Mouse (Mus musculus) fat pad, adult 2 months (tissue): ENCODE measurements around the gene Dnm1.

ENCODE experiments used
- DNase-seq: peaks from one replicate; pipeline ENCODE4 v3.0.0-alpha.2; 2011; ENCODE audit warnings: low read depth, low spot score; ENCODE audit errors: extremely low read depth

Dnm1 gene

DNA sequence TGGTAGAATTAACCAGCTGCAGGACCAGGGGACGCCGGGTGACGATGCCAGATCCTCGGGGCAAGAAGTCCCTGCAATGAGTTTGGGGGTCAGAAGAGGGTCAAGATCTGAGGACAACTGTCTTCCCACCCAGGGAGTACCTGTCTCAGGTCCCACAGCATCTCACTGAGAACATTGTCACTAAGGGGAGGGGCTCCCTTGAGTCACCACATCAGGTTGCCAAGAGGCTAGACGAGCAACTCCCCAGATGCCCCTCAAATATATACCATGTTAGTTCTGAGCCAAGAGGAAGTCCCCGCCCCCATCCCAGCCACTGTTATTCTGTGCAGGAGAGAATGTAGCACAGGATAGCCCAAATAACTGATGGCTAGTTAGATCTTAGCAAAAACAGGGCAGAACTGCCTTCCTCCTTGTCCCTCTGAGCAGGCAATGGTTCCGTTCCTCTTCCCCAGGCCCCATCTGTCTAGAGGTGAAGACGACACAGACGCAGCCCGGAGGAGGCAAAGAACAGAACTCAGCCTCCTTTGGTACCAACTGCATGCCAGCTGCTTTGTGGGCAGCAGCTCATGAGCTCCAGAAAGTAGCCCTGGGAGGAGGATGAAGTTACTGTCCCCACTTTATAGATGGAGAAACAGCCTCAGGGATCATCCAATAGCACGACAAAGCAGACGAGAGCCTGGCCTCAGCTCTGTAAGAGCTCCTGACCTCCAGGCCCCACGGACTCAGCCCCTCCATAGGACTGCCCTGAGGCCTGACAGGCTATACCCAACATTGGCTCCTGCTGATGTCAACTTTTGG is 12.1 kb downstream of the Dnm1 start:
- no peak for DNase-seq

- DNase-seq: no peak
These were observed 13.1 kb downstream of the Dnm1 start for GRCm38 (mm10) chr2:32339912-32340642.

DNA sequence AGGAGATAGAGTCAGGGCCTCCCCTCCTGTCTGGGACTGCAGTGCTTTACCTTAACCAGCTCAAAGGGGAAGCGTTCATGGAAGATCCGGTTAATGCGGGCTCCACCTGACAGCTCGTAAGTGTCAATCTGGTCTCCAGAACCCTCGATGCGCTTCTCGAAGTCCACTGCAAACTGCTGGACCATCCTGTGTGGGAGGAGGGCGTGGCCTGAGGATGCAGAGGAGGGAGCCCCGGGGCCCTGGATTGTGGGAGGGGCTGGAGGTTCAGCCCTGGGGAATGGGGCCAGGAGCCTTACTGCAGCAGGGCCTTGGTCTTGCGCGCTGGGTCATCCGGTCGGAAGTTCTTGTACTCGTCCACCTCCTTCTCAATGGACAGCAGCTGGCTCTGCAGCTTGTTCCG is 17.2 kb downstream of the Dnm1 start:
- no peak for DNase-seq

DNA sequence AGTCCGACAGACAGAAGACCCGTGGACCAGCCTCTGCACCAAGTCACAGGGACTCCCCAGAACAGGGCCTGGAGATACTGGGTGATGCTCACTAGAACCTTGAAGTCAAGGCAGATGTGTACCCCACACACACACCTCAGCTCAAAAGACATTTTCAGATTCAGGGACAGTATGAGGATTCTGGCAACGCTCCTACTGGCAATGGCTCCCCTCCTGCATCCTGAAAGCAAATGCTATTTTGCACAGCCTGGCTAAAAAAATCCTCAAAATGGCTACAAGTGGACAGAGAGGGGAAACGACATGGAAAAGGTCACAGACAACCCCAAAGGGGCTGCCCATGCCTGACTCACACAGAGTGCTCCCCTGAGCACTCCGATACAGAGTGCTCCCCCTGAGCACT is 21.0 kb downstream of the Dnm1 start:
- DNase-seq: no peak

DNA sequence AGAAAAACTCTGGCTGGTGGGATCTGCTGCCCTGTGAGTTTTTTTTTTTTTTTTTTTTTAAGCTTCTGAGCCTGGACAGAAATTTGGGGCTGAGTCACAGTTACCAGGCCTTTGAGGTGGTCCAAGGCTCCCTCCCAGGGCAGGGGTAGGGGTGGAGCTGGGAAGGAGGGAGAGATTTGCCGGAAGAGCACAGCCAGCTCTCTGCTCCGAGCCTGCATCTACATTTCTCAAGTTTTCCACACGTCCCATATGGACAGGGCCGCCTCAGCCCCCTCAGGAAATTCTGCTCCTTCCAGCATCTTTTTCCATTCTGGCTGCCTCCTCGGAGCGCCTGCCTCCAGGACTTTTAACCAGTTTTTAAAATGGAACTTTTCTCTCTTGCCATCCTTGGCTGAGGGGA is 23.6 kb downstream of the Dnm1 start:
- no peak for DNase-seq

DNA sequence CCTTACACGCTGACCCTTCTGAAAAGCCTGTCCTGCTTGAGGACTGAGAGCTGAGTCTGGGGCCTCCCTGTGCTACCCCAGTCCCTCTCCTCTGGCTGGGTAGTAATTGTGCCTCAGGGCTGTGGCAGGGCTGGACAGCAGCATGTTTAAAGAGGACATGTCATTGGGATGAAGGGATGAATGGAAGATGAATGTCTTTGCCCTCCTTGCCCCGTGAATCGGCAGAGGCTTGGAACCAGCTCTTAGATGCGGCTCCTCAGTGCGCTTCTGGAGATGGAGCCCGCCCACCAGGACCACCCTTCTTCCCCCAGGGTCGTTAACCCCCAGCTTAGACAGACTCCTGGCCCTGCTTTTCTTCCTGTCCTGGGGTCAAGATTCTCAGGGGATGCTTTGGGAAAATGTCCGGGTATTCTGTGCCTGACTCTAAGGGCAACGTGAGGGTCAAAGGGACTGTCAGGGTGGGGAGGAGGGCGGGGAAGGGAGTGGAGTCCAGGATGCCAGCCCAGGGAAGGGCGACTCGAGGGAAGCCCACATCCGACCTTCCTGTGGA is 24.2 kb downstream of the Dnm1 start:
- no peak for DNase-seq

DNA sequence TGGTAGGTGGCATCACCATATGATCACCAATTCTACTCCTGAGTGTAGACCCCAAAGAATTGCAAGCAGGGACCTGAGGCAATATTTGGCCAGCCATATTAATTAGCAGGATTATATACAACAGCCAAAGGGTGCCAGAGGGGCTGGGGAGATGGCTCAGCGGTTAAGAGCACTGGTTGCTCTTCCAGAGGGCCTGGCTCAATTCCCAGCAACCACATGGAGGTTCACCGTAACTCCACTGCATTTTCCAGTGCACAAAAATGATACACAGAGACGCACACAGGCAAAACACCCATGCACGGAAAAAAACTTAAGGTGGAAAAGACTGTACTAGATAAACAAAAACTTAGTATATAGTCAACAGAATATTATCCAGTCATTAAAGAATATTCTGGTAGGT is 25.9 kb downstream of the Dnm1 start:
- DNase-seq: no peak

DNA sequence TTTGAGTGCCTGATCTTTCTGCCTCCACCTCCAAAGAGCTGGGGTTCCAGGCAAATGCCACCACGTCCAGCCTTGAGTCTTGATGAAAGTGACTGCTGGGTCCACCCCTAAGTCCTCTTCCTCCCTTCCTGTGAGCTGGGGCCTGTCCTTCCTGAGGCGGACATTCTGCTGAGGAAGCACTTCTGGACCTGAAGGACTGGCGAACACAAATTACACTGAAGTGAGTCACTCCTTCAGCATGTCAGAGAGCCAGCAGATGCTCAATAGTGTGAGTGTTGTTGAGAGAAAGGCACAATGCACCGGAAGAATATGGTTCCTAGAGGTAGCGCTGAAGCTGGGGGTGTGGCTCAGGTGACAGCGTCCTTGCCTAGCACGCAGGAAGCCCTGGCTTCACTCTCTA is 27.8 kb downstream of the Dnm1 start:
- no peak for DNase-seq

GRCm38 (mm10) chr2:32324322-32324721 is 28.8 kb downstream of the Dnm1 start:
- DNase-seq: no peak

DNA sequence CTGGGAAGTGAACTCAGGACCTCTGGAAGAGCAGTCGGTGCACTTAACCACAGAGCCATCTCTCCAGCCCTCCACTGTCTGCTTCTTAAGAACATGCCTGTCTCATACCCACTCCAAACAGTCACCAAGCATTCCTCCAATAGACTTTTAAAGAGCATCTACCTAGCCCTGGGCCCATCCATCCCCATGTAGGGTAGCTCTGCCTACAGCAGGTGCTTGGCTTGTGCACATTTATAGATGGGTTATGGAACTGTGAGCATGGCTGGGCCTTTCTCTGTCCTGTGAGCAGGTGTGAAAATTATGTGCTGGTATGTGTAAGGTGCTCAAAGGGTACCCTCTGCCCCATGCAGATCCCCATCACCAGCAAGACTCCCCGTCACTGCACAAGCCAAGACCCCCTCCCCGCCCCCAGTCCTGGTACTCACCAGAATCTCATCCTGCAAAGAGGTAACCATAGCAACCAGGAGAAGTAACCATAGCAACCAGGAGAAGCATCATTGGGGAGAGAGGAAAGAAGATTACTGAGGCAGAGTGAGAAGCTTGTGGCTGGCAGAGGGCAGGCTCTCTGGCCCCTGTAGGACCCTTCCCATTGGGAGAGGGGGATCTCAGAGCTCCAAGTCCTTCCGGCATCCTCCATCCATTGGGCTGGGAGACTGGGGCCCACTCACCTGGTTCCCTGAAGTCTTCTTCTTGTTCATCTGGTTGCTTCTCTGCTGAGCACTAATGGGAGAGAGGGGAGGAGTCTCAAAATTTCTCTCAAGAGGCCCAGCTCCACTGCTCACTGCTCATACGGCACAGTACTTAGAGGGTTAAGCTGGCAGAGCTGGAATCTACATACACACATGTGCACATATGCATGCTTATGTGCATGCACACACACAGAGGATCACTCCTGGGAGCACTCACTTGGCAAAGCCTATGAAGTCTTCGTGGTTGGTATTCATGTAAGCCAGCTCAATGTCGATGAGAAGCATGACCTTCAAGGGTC is 30.1 kb downstream of the Dnm1 start:
- no peak for DNase-seq

GRCm38 (mm10) chr2:32321591-32322298 is 31.4 kb downstream of the Dnm1 start:
- no peak for DNase-seq

DNA sequence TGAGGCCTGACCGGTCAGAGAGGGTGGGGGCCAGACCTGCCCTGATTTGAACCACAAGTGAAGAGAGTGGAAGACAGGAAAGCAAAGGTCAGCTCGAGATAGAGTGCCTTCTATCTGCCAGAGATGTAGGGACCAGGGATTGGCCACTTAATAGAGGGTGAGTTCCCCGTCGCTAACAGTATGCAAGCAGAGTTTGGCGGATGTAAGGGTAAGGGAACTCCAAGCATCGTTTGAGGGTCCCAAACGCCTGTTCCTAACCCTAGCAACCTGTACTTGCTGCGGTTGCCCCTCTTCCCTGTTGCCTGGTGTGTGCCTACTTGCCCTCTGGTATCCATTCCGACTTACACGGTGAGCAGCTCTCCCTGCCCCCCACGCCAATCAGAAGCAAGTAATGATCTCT is 32.4 kb downstream of the Dnm1 start:
- DNase-seq: no peak

DNA sequence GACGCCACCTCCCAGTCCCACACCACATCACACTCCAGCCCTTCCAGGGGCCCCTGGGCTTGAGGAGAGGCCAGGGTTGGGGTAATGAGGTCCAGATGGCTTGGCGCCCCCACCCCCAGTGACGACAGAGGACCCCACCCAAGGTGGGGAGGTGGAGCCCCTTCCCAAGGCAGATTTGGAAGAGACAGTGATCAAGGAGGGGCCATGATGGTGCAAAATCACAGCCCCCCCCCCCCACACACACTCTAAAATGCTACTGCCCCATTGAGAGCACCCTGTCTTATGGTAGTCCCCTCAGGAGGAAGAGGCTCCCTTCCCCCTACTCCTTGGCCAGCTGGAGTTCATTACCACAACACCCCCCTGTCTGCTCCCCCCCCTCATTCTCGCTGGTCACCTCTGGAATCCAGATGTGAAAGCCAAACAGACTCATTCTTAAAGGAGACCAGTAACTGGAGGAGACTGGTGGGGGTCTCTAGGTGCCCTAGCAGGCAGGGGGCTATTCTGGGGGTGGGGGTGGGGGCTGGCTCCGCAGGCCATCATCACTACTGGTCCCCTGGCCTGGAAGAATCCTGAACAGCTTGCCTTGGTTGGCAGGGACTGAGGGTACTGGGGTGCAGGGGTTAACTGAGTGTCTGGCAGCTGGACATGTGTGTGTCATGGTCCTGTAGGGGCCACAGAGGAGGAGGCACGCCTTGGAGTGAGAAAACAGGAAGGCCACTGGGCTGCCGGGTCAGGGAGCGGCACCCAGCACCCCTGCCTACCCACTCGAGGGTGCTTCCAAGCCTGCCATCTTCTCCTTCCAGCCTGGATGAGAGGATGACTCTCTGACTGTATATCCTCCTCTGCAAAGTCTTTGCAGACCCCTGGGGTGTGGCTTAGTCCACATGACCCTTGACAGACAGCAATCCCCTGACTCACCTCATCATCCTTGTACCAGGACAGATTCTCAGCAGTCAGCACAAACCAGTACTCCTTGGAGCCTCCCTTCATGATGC is 33.3 kb downstream of the Dnm1 start:
- DNase-seq: no peak

DNA sequence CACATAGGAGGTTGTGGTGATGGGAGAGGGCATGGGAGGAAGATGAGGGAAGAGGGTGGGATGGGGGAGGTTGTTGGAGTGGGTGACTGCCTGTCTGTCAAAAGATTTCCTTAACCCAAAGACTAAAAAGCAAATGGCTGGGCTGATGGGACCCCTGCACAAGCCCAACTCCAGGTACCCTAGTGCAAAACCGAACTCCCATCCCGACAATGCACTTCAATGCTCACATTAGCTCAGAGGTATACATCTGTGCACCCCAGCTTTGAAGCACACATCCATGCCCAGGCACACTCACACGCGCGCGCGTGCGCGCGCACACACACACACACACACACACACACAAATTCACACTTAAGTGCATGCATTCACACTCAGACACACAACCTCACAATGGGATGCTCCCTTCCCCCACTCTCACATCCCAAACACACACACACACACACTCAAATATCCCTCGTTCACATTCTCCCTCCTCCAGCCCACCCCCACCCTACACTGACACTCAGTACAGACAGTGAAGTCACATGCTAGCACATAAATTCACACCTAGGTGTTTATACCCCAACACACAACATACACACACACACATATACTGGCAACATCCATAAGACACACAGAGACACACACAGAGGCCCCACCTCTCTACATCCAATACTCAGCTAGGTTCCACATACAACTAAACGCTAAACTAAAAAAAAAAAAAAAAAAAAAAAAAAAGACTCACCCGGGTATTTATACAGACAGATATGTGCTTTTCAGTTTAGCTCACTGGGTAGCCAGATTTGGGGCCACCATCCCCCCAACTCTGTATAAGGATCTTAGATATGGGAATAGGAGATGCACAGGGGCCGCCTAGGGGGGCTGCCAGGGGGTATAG is 34.2 kb downstream of the Dnm1 start:
- no peak for DNase-seq

DNA sequence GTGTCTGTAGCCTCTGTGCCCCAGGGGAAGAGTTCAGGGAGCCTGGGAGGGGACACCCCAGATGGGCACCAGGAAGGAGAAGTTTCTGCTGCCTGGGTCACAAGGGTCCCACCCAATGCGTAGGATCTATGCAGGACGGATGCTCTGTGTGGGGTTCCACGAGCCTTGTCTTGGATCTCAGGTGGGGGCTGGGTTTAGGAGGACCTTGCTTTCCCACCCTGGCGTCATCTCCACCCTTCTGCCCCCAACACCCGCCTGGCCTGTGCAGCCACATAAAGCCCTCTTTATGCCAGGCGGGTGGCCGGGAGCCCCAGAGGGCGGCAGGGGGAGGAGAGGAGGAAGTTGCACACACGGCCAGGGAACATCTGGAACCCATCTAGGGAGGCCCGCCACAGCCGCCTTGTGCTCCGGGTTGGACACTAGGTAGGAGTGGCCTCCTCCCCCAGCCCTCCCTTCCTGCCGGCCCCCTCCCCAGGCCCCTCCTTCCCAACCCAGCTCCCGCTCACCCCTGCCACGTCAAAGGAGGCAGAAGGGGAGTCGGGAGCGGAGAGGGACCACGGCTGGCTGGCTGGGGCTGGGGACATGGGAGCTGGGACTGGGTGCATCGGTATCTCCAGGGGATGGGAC is 35.2 kb downstream of the Dnm1 start:
- no peak for DNase-seq

GRCm38 (mm10) chr2:32316887-32317656 is 36.1 kb downstream of the Dnm1 start:
- no peak for DNase-seq

DNA sequence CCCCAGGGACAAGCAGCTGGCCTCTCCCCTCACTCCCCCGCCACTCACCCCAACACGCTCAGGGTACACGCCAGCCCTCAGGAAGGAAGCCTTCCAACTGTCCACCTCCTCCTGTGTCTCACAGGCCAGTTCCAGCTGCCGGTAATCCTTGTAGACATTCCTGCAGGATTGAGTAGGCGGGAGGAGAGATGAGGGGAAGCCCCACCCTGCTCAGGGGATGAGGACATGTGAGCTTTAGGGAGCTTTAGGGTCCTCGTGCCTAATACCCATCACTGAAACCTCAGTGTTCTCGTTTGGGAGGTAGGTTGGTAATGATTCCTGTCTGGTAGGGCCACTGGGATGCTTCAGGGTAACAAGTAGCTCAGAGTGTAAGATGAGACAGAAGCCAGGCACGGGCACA is 37.4 kb downstream of the Dnm1 start:
- DNase-seq: no peak
